Mouse (Mus musculus) heart, adult 2 months (tissue): ENCODE data around the gene B430306N03Rik.

ENCODE experiments used
- CTCF ChIP-seq: fragments of 200-600 bp; IDR thresholded peaks from 2 replicates; pipeline ENCODE4 v1.8.1; 2022; ENCODE audit warnings: antibody characterized with exemption, mild to moderate bottlenecking, moderate library complexity
- EP300 ChIP-seq: fragments of 200-500 bp; IDR thresholded peaks from 2 replicates; pipeline ENCODE4 v1.6.1; 2011; ENCODE audit warnings: low read depth, low read length, control low read depth; ENCODE audit not compliant: insufficient read depth
- POLR2A ChIP-seq: fragments of 200-500 bp; IDR thresholded peaks from 2 replicates; pipeline ENCODE4 v1.6.1; 2011; ENCODE audit warnings: mild to moderate bottlenecking, low read depth, low read length, control low read depth; ENCODE audit not compliant: insufficient read depth

DNA sequence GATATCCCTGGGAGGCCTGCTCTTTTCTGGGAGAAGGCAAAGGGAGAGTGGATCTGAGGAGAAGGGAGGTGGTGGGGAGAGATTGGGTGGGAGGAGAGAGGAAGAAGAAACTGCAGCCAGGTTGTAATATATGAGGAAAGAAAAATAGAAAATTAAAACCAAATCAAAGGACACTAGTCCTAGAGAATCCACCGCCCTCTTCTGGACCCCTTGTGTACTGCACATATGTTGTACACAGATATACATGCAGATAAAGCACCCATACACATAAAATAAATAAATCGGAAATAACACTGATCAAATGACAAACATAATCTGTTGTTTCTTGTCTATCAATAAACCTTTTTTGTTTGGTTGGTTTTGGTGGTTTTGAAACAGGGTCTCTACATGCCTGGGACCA, 28.7 kb upstream of the B430306N03Rik start:
- TF ChIP-seq CTCF (peak; percentile 33), POLR2A (no peak), EP300 (no peak)
